Mouse (Mus musculus): ENCODE data around the gene Zfp658. TPM values are rescaled to one million over a fixed set of nuclear protein-coding genes. Genes with fewer than 3 reads are reported as not detected.

The Zfp658 gene
- polyA plus RNA-seq, 1 experiment, result 0.90 TPM

DNA sequence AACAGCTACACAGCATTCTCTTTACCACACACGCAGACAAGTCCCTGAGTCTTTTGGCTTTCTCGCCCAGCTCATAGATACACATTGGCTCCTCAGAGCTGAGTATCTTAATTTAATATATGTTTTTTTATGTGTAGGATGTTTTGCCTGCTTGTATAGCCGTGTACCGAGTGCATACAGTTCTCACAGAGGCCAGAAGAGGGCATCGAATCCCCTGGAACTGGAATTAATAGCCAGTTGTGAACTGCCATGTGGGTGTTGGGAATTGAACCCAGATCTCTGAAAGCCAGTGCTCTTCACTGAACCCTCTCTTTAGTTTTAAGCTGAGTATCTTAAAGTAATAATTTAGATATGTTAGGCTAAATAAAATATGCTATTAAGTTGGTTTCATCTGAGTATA lies 22.7 kb downstream of the Zfp658 start:
- H3K79me3 ChIP-seq (ENCODE audit: low read depth), result peaks cover 34% of the 10 kb centered on the region
- TF ChIP-seq MAX (IDR thresholded peaks at IDR 0.05), result no peak
- no peak for TF ChIP-seq FOSL1 (IDR thresholded peaks at IDR 0.05; ENCODE audit: insufficient read depth, low read length, poor library complexity, severe bottlenecking)
- no peak for TF ChIP-seq MYOD1 (IDR thresholded peaks at IDR 0.05; ENCODE audit: control insufficient read depth, insufficient read length, low read depth)
- no peak for TF ChIP-seq MYOG (IDR thresholded peaks at IDR 0.05; ENCODE audit: control insufficient read depth, extremely low read depth, insufficient read length)
- peaks cover 46% of the 10 kb centered on the region for H3K79me2 ChIP-seq (ENCODE audit: control insufficient read depth, insufficient read depth)
- no peak overlapping the region for H3K4me3 ChIP-seq (ENCODE audit: insufficient read depth, poor library complexity, severe bottlenecking)
- H3K36me3 ChIP-seq (ENCODE audit: control insufficient read depth, insufficient read depth), result peaks cover 51% of the 10 kb centered on the region
- H3ac ChIP-seq (ENCODE audit: control insufficient read depth, insufficient read length, low read depth), result no peak overlapping the region
- no peaks in the 10 kb centered on the region for H3K27me3 ChIP-seq (ENCODE audit: control insufficient read depth, insufficient read depth, insufficient read length)

GRCm38 (mm10) chr7:43601884-43602283 lies 39.8 kb downstream of the Zfp658 start:
- Histone ChIP-seq H3K36me3 (ENCODE audit: control insufficient read depth, insufficient read depth) (no peaks in the 10 kb centered on the region), H3K27me3 (ENCODE audit: control insufficient read depth, insufficient read depth, insufficient read length) (peaks cover 2% of the 10 kb centered on the region), H3ac (ENCODE audit: control insufficient read depth, insufficient read length, low read depth) (no peak overlapping the region), H3K79me2 (ENCODE audit: control insufficient read depth, insufficient read depth) (no peaks in the 10 kb centered on the region), H3K79me3 (ENCODE audit: low read depth) (no peaks in the 10 kb centered on the region), H3K4me3 (ENCODE audit: insufficient read depth, poor library complexity, severe bottlenecking) (no peak overlapping the region)
- TF ChIP-seq MAX (IDR thresholded peaks at IDR 0.05) (no peak), CTCF (IDR thresholded peaks at IDR 0.05; ENCODE audit: control insufficient read depth, insufficient read depth, insufficient read length) (no peak), FOSL1 (IDR thresholded peaks at IDR 0.05; ENCODE audit: insufficient read depth, low read length, poor library complexity, severe bottlenecking) (no peak), MYOD1 (IDR thresholded peaks at IDR 0.05; ENCODE audit: control insufficient read depth, insufficient read length, low read depth) (no peak), CEBPB (IDR thresholded peaks at IDR 0.05; ENCODE audit: low read depth) (no peak), MYOG (IDR thresholded peaks at IDR 0.05; ENCODE audit: control insufficient read depth, extremely low read depth, insufficient read length) (no peak), USF1 (IDR thresholded peaks at IDR 0.05; ENCODE audit: low read depth) (no peak)

DNA sequence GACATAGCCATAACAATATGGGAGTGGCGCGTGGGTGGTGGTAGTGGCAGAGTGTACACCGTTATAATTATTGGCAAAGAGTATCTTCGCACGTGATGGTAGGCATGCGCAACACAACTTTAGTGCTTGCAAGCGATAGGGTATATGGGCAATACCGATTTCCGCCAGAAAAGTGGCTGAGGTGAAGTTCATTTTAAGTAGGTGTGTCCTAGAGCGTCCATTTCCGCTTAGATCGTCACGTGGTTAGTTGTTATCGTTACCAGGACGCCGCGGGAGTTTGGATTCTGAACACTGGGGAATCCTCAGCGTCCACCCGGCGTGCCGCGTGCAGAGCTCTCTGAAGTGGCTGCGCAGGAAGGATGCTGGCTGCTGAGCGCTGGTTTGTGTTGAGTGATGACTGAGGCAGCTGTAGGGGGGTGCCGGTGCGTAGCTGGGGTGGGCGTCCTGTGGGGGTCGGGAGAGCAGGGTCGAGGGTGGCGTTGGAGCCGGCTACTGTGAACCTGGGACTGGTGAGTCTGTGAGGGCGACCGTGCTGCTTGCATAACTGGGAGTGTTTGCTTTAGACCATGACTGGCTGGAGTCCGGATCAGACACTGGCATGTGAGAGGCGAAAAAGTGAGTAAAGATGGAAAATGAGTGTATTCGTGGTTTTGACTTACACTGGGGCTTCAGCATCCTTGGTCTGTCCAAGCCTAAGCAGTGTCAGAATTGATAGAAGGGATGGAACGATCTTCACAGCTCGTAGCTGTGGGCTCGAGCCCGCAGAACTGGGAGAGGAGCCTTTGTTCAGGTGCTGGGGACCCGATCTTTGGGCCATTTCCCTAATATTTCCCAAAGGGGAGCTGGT lies 45.1 kb downstream of the Zfp658 start, which contains the start of gene Zfp819:
Gene Zfp819, plus strand, starts transcription at position 274 of the 847 bp plus-strand sequence.
- TF ChIP-seq CTCF (IDR thresholded peaks at IDR 0.05; ENCODE audit: control insufficient read depth, insufficient read depth, insufficient read length) (no peak), USF1 (IDR thresholded peaks at IDR 0.05; ENCODE audit: low read depth) (no peak), FOSL1 (IDR thresholded peaks at IDR 0.05; ENCODE audit: insufficient read depth, low read length, poor library complexity, severe bottlenecking) (no peak), MYOD1 (IDR thresholded peaks at IDR 0.05; ENCODE audit: control insufficient read depth, insufficient read length, low read depth) (no peak), MAX (IDR thresholded peaks at IDR 0.05) (no peak), CEBPB (IDR thresholded peaks at IDR 0.05; ENCODE audit: low read depth) (no peak), MYOG (IDR thresholded peaks at IDR 0.05; ENCODE audit: control insufficient read depth, extremely low read depth, insufficient read length) (no peak)
- H3K4me3 ChIP-seq (ENCODE audit: insufficient read depth, poor library complexity, severe bottlenecking), result no peak within 1 kb of the TSS
- H3K79me3 ChIP-seq (ENCODE audit: low read depth), result no peaks in the 10 kb centered on the region

GRCm38 (mm10) chr7:43607743-43608287 lies 45.8 kb downstream of the Zfp658 start:
- Histone ChIP-seq H3K36me3 (ENCODE audit: control insufficient read depth, insufficient read depth) (no peaks in the 10 kb centered on the region), H3K4me3 (ENCODE audit: insufficient read depth, poor library complexity, severe bottlenecking) (no peak overlapping the region), H3K27me3 (ENCODE audit: control insufficient read depth, insufficient read depth, insufficient read length) (peaks cover 10% of the 10 kb centered on the region), H3K79me2 (ENCODE audit: control insufficient read depth, insufficient read depth) (no peaks in the 10 kb centered on the region), H3ac (ENCODE audit: control insufficient read depth, insufficient read length, low read depth) (no peak overlapping the region), H3K79me3 (ENCODE audit: low read depth) (no peaks in the 10 kb centered on the region)
- TF ChIP-seq MYOG (IDR thresholded peaks at IDR 0.05; ENCODE audit: control insufficient read depth, extremely low read depth, insufficient read length) (no peak), CEBPB (IDR thresholded peaks at IDR 0.05; ENCODE audit: low read depth) (no peak), FOSL1 (IDR thresholded peaks at IDR 0.05; ENCODE audit: insufficient read depth, low read length, poor library complexity, severe bottlenecking) (no peak), USF1 (IDR thresholded peaks at IDR 0.05; ENCODE audit: low read depth) (no peak), CTCF (IDR thresholded peaks at IDR 0.05; ENCODE audit: control insufficient read depth, insufficient read depth, insufficient read length) (no peak), MAX (IDR thresholded peaks at IDR 0.05) (no peak), MYOD1 (IDR thresholded peaks at IDR 0.05; ENCODE audit: control insufficient read depth, insufficient read length, low read depth) (no peak)

More for the DNA sequence above, 45.1 kb downstream of the Zfp658 start, which contains the start of gene Zfp819:
- H3ac ChIP-seq (ENCODE audit: control insufficient read depth, insufficient read length, low read depth), result no peak within 1 kb of the TSS
- no peaks in the 10 kb centered on the region for H3K36me3 ChIP-seq (ENCODE audit: control insufficient read depth, insufficient read depth)
- peaks cover 10% of the 10 kb centered on the region for H3K27me3 ChIP-seq (ENCODE audit: control insufficient read depth, insufficient read depth, insufficient read length)
- no peaks in the 10 kb centered on the region for H3K79me2 ChIP-seq (ENCODE audit: control insufficient read depth, insufficient read depth)

GRCm38 (mm10) chr7:43608316-43608824 lies 46.3 kb downstream of the Zfp658 start:
- no peak overlapping the region for H3ac ChIP-seq (ENCODE audit: control insufficient read depth, insufficient read length, low read depth)
- no peak overlapping the region for H3K4me3 ChIP-seq (ENCODE audit: insufficient read depth, poor library complexity, severe bottlenecking)
- no peaks in the 10 kb centered on the region for H3K79me3 ChIP-seq (ENCODE audit: low read depth)
- TF ChIP-seq MYOG (IDR thresholded peaks at IDR 0.05; ENCODE audit: control insufficient read depth, extremely low read depth, insufficient read length) (no peak), USF1 (IDR thresholded peaks at IDR 0.05; ENCODE audit: low read depth) (no peak), MYOD1 (IDR thresholded peaks at IDR 0.05; ENCODE audit: control insufficient read depth, insufficient read length, low read depth) (no peak), FOSL1 (IDR thresholded peaks at IDR 0.05; ENCODE audit: insufficient read depth, low read length, poor library complexity, severe bottlenecking) (no peak), CTCF (IDR thresholded peaks at IDR 0.05; ENCODE audit: control insufficient read depth, insufficient read depth, insufficient read length) (no peak), CEBPB (IDR thresholded peaks at IDR 0.05; ENCODE audit: low read depth) (no peak), MAX (IDR thresholded peaks at IDR 0.05) (no peak)
- peaks cover 10% of the 10 kb centered on the region for H3K27me3 ChIP-seq (ENCODE audit: control insufficient read depth, insufficient read depth, insufficient read length)
- no peaks in the 10 kb centered on the region for H3K36me3 ChIP-seq (ENCODE audit: control insufficient read depth, insufficient read depth)
- H3K79me2 ChIP-seq (ENCODE audit: control insufficient read depth, insufficient read depth), result no peaks in the 10 kb centered on the region
